Mouse (Mus musculus): Measurements from ENCODE around the gene Prdm8.

GRCm38 (mm10) chr5:98189181-98190180 lies 22.5 kb downstream of the Prdm8 start:
- TF ChIP-seq POLR2A (IDR thresholded peaks at IDR 0.05; ENCODE audit: insufficient read depth, low read length) (no peak), EP300 (IDR thresholded peaks at IDR 0.05; ENCODE audit: insufficient read depth, low read depth, low read length) (no peak), CTCF (IDR thresholded peaks at IDR 0.05; ENCODE audit: low read depth, low read length) (no peak)

Measured in ES-Bruce4 (cell line).